In the genomic region with DNA sequence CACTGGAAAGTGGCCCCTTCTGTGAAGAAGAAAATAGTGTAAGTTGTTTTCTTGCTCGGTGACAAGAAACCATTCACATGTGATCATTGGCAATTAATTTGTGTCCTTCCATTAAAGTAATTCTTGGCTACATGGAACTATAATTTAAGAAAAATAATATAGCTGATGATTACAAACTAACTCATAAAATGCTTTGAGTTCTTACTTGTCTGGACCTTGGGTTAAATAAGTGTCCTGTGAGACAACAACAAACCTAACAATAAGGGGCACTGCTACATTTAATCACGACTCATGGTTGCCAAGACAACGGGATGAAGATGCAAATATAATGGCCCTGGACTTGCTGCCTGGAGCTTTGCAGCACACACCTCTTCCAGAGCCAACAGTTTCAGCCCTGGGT, we compare ENCODE assay signal across 7 mouse cellular contexts. TPM values are rescaled to one million over a fixed set of nuclear protein-coding genes. Genes with fewer than 3 reads are reported as not detected.
DNase-seq lines count a peak whose midpoint lies in the region; ATAC-seq and TF ChIP-seq lines count a peak whose summit lies in the region.
"Not testable (repeated sequence)": the region's sequence is repeated elsewhere in the genome, so short reads cannot be mapped to it uniquely, and the experiment has no call there.
"Had no signal": no experiment of that assay in that cellular context is flagged by ENCODE, and none has a peak within 500 bp of the region (broad histone marks: within the 10 kb centered on the region; RNA-seq: fewer than 3 reads in every experiment).

A gene (plus strand): TSS at position 301 of the 400 bp plus-strand sequence.

- not testable (repeated sequence) for H3K4me1 ChIP-seq in hindbrain, embryonic 11.5 days (replicated peaks; ENCODE audit: control insufficient read depth, insufficient read depth, low read length); midbrain, embryonic 14.5 days (ENCODE audit: control insufficient read depth, insufficient read depth, low read length)

- not testable (repeated sequence) for H3K4me3 ChIP-seq in hindbrain, embryonic 11.5 days (ENCODE audit: low read depth, low read length); midbrain, embryonic 14.5 days (replicated peaks; ENCODE audit: low read depth, low read length)

- ATAC-seq in hindbrain, embryonic 11.5 days (ENCODE audit: low FRiP score); midbrain, embryonic 14.5 days (ENCODE audit: low FRiP score, low TSS enrichment): not testable (repeated sequence)

- not testable (repeated sequence) for H3K9ac ChIP-seq in hindbrain, embryonic 11.5 days (ENCODE audit: low read depth, low read length); midbrain, embryonic 14.5 days (replicated peaks; ENCODE audit: low read length)

- not testable (repeated sequence) for H3K4me2 ChIP-seq in hindbrain, embryonic 11.5 days (replicated peaks; ENCODE audit: low read depth, low read length); midbrain, embryonic 14.5 days (ENCODE audit: low read length)

- not testable (repeated sequence) for H3K36me3 ChIP-seq in hindbrain, embryonic 11.5 days (ENCODE audit: control insufficient read depth, insufficient read depth, low read length); midbrain, embryonic 14.5 days (ENCODE audit: control insufficient read depth, insufficient read depth, low read length)

- TF ChIP-seq CTCF in brain, embryonic 14.5 days (IDR thresholded peaks at IDR 0.05; ENCODE audit: borderline replicate concordance, extremely low read depth, insufficient read depth, insufficient read length) = not testable (repeated sequence)

- H3K27me3 ChIP-seq in hindbrain, embryonic 11.5 days (ENCODE audit: control insufficient read depth, insufficient read depth, low read length); midbrain, embryonic 14.5 days (ENCODE audit: control insufficient read depth, insufficient read depth, low read length): not testable (repeated sequence)

- WGBS in hindbrain, embryonic 11.5 days = 77% methylated on average over 3 of the region's 3 CpGs
- WGBS in midbrain, embryonic 14.5 days = 66% methylated on average over 3 of the region's 3 CpGs

- TF ChIP-seq POLR2A in brain, embryonic 14.5 days (IDR thresholded peaks at IDR 0.05; ENCODE audit: borderline replicate concordance, extremely low read depth, insufficient read depth, insufficient read length, poor library complexity, severe bottlenecking) = not testable (repeated sequence)

- not testable (repeated sequence) for H3K27ac ChIP-seq in hindbrain, embryonic 11.5 days (ENCODE audit: low read depth, low read length); midbrain, embryonic 14.5 days (replicated peaks; ENCODE audit: low read depth, low read length)

- not testable (repeated sequence) for H3K9me3 ChIP-seq in hindbrain, embryonic 11.5 days (ENCODE audit: control insufficient read depth, low read length); midbrain, embryonic 14.5 days (ENCODE audit: control insufficient read depth, low read length)

- peak; percentile 2 for DNase-seq in brain, embryonic 14.5 days (ENCODE audit: low read depth)
- DNase-seq in hindbrain, embryonic 11.5 days (ENCODE audit: low spot score) = peak; percentile 1
- DNase-seq in midbrain, embryonic 14.5 days = peak; percentile 2

RNA-seq across cellular contexts. Expression of the gene that starts here (rescaled TPM):
- polyA plus RNA-seq in brain, embryonic 14.5 days (2012; rRNA removed) = not detected in 2 replicates
- polyA plus RNA-seq in hindbrain, embryonic 11.5 days (2014; fragmentation: Nextera tagmentation; extraction: Ambion mirVana) = 0.04 TPM in 1 of 2 replicates, not detected in the other
- polyA plus RNA-seq in midbrain, embryonic 14.5 days (2014; fragmentation: Nextera tagmentation; extraction: Ambion mirVana) = not detected in 2 replicates
- polyA plus RNA-seq: adrenal gland, adult 2 months; C2C12; cerebellum, adult 2 months; G1E had no signal

Comparison
In these comparisons a context has a peak if more than half of its experiments do, and no peak if none do; other contexts are left out.
1. Peak in DNase-seq in brain, embryonic 14.5 days; RNA of the gene not detected or under 1 TPM.
2. Peak in DNase-seq in hindbrain, embryonic 11.5 days; RNA of the gene not detected or under 1 TPM.
3. Peak in DNase-seq in midbrain, embryonic 14.5 days; RNA of the gene not detected or under 1 TPM.